Comparison of ENCODE assay signal across 26 mouse cellular contexts in genomic region chr17:69474084-69474483, GRCm38 (mm10). TPM values are rescaled to one million over a fixed set of nuclear protein-coding genes. Genes with fewer than 3 reads are reported as not detected.
"Had no signal": no experiment of that assay in that cellular context is flagged by ENCODE, and none has a peak within 500 bp of the region (broad histone marks: within the 10 kb centered on the region; RNA-seq: fewer than 3 reads in every experiment).

No protein-coding gene starts in this region.

- H3K9me3 ChIP-seq: midbrain, embryonic 10.5 days; midbrain, embryonic 12.5 days; neural tube, embryonic 13.5 days; neural tube, embryonic 15.5 days had no signal

- DNase-seq: lung, adult 18-20 months; lung, embryonic 14.5 days; lung, postnatal 10 days; lung, postnatal 4 days; midbrain, embryonic 14.5 days; retina, postnatal 1 day; right cerebral cortex, adult 18-20 months; right cerebral cortex, postnatal 25 days; right cerebral cortex, postnatal 4 days; spleen, adult 18-20 months; thymus, adult 18-20 months; thymus, postnatal 14 days; thymus, postnatal 36 days had no signal

- H3K27ac ChIP-seq: midbrain, embryonic 10.5 days; midbrain, embryonic 12.5 days; neural tube, embryonic 13.5 days; neural tube, embryonic 15.5 days had no signal

- H3K27me3 ChIP-seq: neural tube, embryonic 13.5 days; neural tube, embryonic 15.5 days had no signal

- H3K4me2 ChIP-seq: lung, embryonic 14.5 days; midbrain, embryonic 12.5 days; neural tube, embryonic 13.5 days; neural tube, embryonic 15.5 days had no signal

- H3K36me3 ChIP-seq: midbrain, embryonic 10.5 days; midbrain, embryonic 12.5 days; neural tube, embryonic 13.5 days; neural tube, embryonic 15.5 days had no signal

- ATAC-seq: midbrain, embryonic 16.5 days had no signal

- H3K4me1 ChIP-seq: midbrain, embryonic 12.5 days had no signal

- H3K4me3 ChIP-seq: midbrain, embryonic 10.5 days; midbrain, embryonic 12.5 days; myocyte; neural tube, embryonic 13.5 days; neural tube, embryonic 15.5 days had no signal

- H3K9ac ChIP-seq: lung, embryonic 14.5 days; midbrain, embryonic 12.5 days; neural tube, embryonic 13.5 days; neural tube, embryonic 15.5 days had no signal

RNA-seq across cellular contexts. Expression of gene Akain1, which starts 35.0 kb away (rescaled TPM):
- total RNA-seq: megakaryocyte, adult 5-6 weeks; megakaryocyte-erythroid progenitor cell, adult 5-6 weeks had no signal
- polyA plus RNA-seq: lung, embryonic 14.5 days; lung, embryonic 16.5 days; midbrain, embryonic 10.5 days; midbrain, embryonic 12.5 days; myocyte; small intestine, adult 2 months; stomach, embryonic 14.5 days; stomach, embryonic 16.5 days; thymus, postnatal 0 days had no signal
